Mouse (Mus musculus) stomach, embryonic 16.5 days (tissue): ENCODE results near the gene Ebf1. TPM values are rescaled to one million over a fixed set of nuclear protein-coding genes. Genes with fewer than 3 reads are reported as not detected.

Source experiments
- ATAC-seq: fragments of 200-750 bp; cut with Nextera tagmentation; 2 replicates; pipeline ENCODE4 v1.8.0; 2017; ENCODE audit warnings: moderate number of reproducible peaks, moderate TSS enrichment; ENCODE audit not compliant: insufficient read depth, low FRiP score
- H3K27ac ChIP-seq: fragments of 300-500 bp; sonication (generic); 2 replicates; pipeline ENCODE4 v1.5.1; 2014; ENCODE audit warnings: low read length
- H3K27me3 ChIP-seq: fragments of 300-500 bp; sonication (generic); 2 replicates; pipeline ENCODE4 v1.6.1; 2014; ENCODE audit warnings: low read length, control low read depth, mixed read lengths; ENCODE audit not compliant: control insufficient read depth, insufficient read depth
- H3K36me3 ChIP-seq: fragments of 300-500 bp; sonication (generic); 2 replicates; pipeline ENCODE4 v1.6.1; 2014; ENCODE audit warnings: low read length; ENCODE audit not compliant: control insufficient read depth, insufficient read depth
- H3K4me1 ChIP-seq: fragments of 300-500 bp; sonication (generic); 2 replicates; pipeline ENCODE4 v1.6.1; 2014; ENCODE audit warnings: low read length, control low read depth, mixed read lengths; ENCODE audit not compliant: control insufficient read depth, insufficient read depth
- H3K4me2 ChIP-seq: fragments of 300-500 bp; sonication (generic); 2 replicates; pipeline ENCODE4 v1.6.1; 2014; ENCODE audit warnings: low read depth, low read length, mixed read lengths
- H3K4me3 ChIP-seq: fragments of 300-500 bp; sonication (generic); replicated peaks from 2 replicates; pipeline ENCODE4 v1.5.1; 2014; ENCODE audit warnings: mild to moderate bottlenecking, low read length
- H3K9ac ChIP-seq: fragments of 300-500 bp; sonication (generic); 2 replicates; pipeline ENCODE4 v1.6.1; 2014; ENCODE audit warnings: low read length
- H3K9me3 ChIP-seq: fragments of 300-500 bp; sonication (generic); replicated peaks from 2 replicates; pipeline ENCODE4 v1.6.1; 2016; ENCODE audit warnings: low read length, control low read depth; ENCODE audit not compliant: control insufficient read depth
- WGBS: fragments of 180-500 bp; shearing (Covaris S2); extraction: QIAGEN DNeasy Blood & Tissue Kit; methylation state at CpG from one replicate; pipeline ENCODE4 v1.1.7; 2014; 5-methylcytosine and 5-hydroxymethylcytosine counted together
- polyA plus RNA-seq: library from polyadenylated mRNA; unstranded; fragments of >200 nt; fragmentation: Nextera tagmentation; extraction: Ambion mirVana; gene quantifications from 2 replicates; pipeline ENCODE4 v1.2.1, GENCODE M21; 2015

The Ebf1 gene
- polyA plus RNA-seq, 1 experiment from 2014 or later, result 12.4 TPM

- H3K36me3 ChIP-seq, result no peaks in the 10 kb centered on the region
- no peak overlapping the region for H3K4me3 ChIP-seq
- no peaks in the 10 kb centered on the region for H3K27me3 ChIP-seq
- no peak overlapping the region for H3K9ac ChIP-seq
- no peak for ATAC-seq
- WGBS, result 85% methylated on average over 5 of the region's 5 CpGs
- H3K9me3 ChIP-seq, result no peaks in the 10 kb centered on the region
- no peak overlapping the region for H3K27ac ChIP-seq
- no peak overlapping the region for H3K4me2 ChIP-seq
- no peaks in the 10 kb centered on the region for H3K4me1 ChIP-seq
These were observed 195.2 kb downstream of the Ebf1 start for GRCm38 (mm10) chr11:44812193-44812746.

GRCm38 (mm10) chr11:44813534-44813933 is 196.4 kb downstream of the Ebf1 start:
- no peak overlapping the region for H3K27ac ChIP-seq
- H3K36me3 ChIP-seq, result no peaks in the 10 kb centered on the region
- H3K4me3 ChIP-seq, result no peak overlapping the region
- WGBS, result 69% methylated on average over 7 of the region's 7 CpGs
- no peaks in the 10 kb centered on the region for H3K9me3 ChIP-seq
- no peaks in the 10 kb centered on the region for H3K4me1 ChIP-seq
- H3K9ac ChIP-seq, result no peak overlapping the region
- no peak for ATAC-seq
- no peak overlapping the region for H3K4me2 ChIP-seq
- no peaks in the 10 kb centered on the region for H3K27me3 ChIP-seq

GRCm38 (mm10) chr11:44814847-44815246 is 197.7 kb downstream of the Ebf1 start:
- H3K27me3 ChIP-seq, result no peaks in the 10 kb centered on the region
- H3K4me1 ChIP-seq, result no peaks in the 10 kb centered on the region
- no peaks in the 10 kb centered on the region for H3K36me3 ChIP-seq
- WGBS, result 74% methylated on average over 5 of the region's 5 CpGs
- H3K4me3 ChIP-seq, result no peak overlapping the region
- H3K9ac ChIP-seq, result no peak overlapping the region
- no peaks in the 10 kb centered on the region for H3K9me3 ChIP-seq
- ATAC-seq, result no peak
- no peak overlapping the region for H3K27ac ChIP-seq
- no peak overlapping the region for H3K4me2 ChIP-seq

DNA sequence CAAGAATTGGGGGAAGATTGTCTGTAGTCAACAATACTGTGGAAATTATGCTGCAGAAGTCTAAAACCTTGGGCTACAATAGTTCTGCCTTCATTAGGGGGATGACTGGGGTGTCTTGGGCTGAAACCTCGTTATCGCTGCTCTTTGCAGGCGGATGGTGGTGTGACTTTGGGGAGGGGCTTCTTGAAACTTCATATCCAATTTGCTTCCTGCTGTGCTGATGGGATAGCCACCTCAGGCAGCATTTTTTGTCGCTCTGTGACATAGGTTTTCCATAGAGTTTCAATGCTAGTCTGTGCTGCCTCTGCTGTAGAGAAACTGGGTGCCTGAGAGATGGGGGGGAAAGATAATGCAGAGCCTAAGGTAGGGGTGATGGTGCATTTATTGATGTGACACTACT is 198.9 kb downstream of the Ebf1 start:
- Histone ChIP-seq H3K9ac (no peak overlapping the region), H3K4me1 (no peaks in the 10 kb centered on the region), H3K36me3 (no peaks in the 10 kb centered on the region), H3K27me3 (no peaks in the 10 kb centered on the region), H3K9me3 (no peaks in the 10 kb centered on the region), H3K4me2 (no peak overlapping the region), H3K4me3 (no peak overlapping the region), H3K27ac (no peak overlapping the region)
- ATAC-seq, result no peak
- WGBS, result 78% methylated on average over 4 of the region's 4 CpGs

GRCm38 (mm10) chr11:44822312-44822711 is 205.2 kb downstream of the Ebf1 start:
- Histone ChIP-seq H3K36me3 (no peaks in the 10 kb centered on the region), H3K4me3 (no peak overlapping the region), H3K9me3 (no peaks in the 10 kb centered on the region), H3K27me3 (no peaks in the 10 kb centered on the region), H3K9ac (no peak overlapping the region), H3K4me1 (no peaks in the 10 kb centered on the region), H3K4me2 (no peak overlapping the region), H3K27ac (no peak overlapping the region)
- no peak for ATAC-seq

DNA sequence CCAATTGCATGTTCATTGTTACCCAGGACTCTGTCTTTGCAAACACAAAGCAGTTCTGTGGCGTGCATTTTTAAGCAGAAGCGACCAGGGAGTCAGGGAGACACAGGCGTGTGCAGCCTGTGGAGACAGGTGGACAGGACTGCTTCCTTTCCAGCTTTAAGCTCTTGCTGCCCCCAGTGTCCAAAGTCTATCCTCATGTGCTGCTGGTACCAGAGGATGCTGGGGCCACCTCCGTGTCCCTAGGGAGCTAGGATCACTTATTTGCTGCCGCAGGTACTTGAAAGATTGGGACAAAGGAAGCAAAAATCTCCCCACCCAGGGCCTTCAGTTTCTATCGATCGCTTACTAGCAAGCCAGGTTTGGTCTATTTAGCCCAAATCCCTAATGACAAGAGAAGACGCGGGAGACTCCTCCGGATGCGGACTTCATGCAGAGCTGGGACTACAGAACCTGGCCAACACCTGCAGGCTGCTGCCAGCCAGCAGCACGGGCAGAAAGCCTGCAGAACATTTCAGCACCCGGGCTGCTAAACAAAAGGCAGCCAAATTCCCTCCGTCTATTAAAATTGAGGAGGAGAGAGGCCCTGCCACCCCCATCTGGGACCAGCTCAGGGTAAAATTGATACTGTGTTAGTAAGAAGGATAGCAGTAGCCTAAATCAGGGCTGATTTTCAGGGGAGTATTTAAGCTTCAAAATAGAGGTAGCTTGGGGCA is 215.3 kb downstream of the Ebf1 start:
- ATAC-seq, result no peak
- Histone ChIP-seq H3K36me3 (no peaks in the 10 kb centered on the region), H3K4me3 (no peak overlapping the region), H3K27me3 (peaks cover 8% of the 10 kb centered on the region), H3K27ac (no peak overlapping the region), H3K9ac (no peak overlapping the region), H3K4me1 (peaks cover 5% of the 10 kb centered on the region; the same call in 1 of the 2 replicates), H3K4me2 (no peak overlapping the region), H3K9me3 (no peaks in the 10 kb centered on the region)
- 29% methylated on average over 14 of the region's 14 CpGs for whole genome bisulfite sequencing

DNA sequence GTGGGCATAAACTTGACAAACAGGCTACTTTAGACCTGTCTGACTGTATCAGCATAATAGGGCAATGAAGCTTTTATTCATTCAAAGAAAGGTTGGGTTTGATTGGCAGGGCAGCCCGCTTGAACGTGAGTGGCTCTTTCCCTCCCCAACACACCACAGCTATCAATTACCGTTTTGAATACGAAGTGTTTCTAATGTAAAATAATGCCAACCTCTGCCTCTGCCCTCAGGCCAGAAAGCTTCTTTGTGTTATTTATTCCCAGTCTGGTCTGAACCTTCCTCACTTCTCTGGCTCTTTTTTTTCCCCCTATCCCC is 215.8 kb downstream of the Ebf1 start:
- Histone ChIP-seq H3K9ac (no peak overlapping the region), H3K36me3 (no peaks in the 10 kb centered on the region), H3K4me1 (peaks cover 5% of the 10 kb centered on the region; the same call in 1 of the 2 replicates), H3K9me3 (no peaks in the 10 kb centered on the region), H3K4me2 (no peak overlapping the region), H3K27me3 (peaks cover 8% of the 10 kb centered on the region), H3K27ac (no peak overlapping the region), H3K4me3 (no peak overlapping the region)
- no peak for ATAC-seq
- WGBS, result 18% methylated on average over 4 of the region's 4 CpGs

DNA sequence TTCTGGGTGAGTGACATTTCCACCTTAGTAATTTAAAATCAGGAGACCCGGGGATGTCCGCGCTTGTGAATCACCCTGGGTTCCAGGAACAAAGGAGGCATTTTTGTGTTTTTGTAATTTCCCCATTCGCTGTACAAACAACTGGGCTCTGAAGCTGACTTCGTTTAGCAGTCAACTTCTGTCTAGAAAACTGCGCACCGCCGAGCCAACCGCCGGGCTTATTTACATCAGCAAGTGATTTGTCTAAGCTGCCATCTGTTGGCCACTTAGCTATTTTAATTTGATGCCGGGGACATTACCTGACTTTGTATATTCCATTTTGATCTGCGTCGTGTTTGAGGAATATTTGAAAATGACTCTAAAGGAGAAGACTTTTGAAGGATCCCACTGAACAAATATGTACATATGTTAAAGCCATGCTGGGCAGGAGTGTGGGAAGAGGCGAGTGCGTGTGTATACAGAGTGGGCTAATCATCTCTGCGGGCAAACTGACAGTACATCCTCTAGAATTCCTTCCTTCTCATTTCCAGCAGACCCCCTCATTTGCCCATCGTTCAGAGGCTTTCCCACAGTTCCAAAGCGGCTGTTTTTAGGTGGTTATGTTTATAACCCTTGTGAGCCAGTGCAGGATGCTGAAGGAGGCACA is 216.4 kb downstream of the Ebf1 start:
- H3K9ac ChIP-seq, result no peak overlapping the region
- no peaks in the 10 kb centered on the region for H3K36me3 ChIP-seq
- no peak overlapping the region for H3K4me3 ChIP-seq
- H3K27ac ChIP-seq, result no peak overlapping the region
- 26% methylated on average over 18 of the region's 18 CpGs for WGBS
- H3K4me2 ChIP-seq, result no peak overlapping the region
- H3K27me3 ChIP-seq, result peaks cover 8% of the 10 kb centered on the region
- ATAC-seq, result no peak
- H3K4me1 ChIP-seq, result peaks cover 5% of the 10 kb centered on the region; the same call in 1 of the 2 replicates
- no peaks in the 10 kb centered on the region for H3K9me3 ChIP-seq

- H3K4me3 ChIP-seq, result no peak overlapping the region
- no peak for ATAC-seq
- no peak overlapping the region for H3K9ac ChIP-seq
- peaks cover 8% of the 10 kb centered on the region; the same call in 1 of the 2 replicates for H3K27me3 ChIP-seq
- 12% methylated on average over 5 of the region's 5 CpGs for WGBS
- peaks cover 5% of the 10 kb centered on the region; the same call in 1 of the 2 replicates for H3K4me1 ChIP-seq
- no peak overlapping the region for H3K27ac ChIP-seq
- no peak overlapping the region for H3K4me2 ChIP-seq
- H3K9me3 ChIP-seq, result no peaks in the 10 kb centered on the region
- H3K36me3 ChIP-seq, result no peaks in the 10 kb centered on the region
These were observed 218.0 kb downstream of the Ebf1 start for GRCm38 (mm10) chr11:44835166-44835565.
